Mouse (Mus musculus): ENCODE results near the gene Ldlrad3. TPM values are rescaled to one million over a fixed set of nuclear protein-coding genes. Genes with fewer than 3 reads are reported as not detected.

The Ldlrad3 gene
- total RNA-seq, 2 experiments from 2014 or later: 8.9 to 9.9 TPM

DNA sequence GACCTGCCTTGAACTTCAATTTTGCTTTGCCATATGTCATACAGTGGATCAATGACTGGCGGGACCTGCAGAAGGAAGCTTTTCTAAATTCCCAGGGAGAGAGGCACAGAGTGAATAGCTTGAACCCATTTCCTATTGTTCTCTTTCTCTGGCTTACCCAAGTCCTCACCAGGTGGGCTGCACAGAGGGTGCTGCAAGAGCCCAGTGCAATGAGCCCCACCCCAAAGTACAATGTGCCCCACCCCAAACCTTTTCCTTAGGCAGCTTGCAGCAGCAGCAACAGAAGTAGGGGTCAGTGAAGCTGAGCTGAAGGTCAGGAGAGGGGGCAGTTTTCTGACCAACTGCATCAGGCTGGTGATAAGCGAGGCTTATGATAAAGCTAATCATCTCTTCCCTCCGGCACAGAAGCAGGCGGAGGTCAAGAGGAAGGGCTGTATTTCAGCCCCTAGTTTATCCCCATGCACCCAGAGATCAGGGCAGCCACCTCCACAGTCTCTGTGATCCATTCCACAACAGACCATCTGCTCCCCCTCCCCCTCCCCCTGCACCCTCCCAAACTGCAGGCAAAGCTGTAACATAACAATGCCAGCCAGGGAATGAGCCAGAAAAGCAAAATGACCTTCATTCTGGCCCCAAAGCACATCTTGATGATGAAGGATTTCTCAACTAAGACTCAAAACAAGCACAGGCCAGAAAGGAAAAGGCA lies 64.6 kb downstream of the Ldlrad3 start:
- DNase-seq (ENCODE audit: low spot score in 2 of 2): no peak
- intact Hi-C loops (cut with DNase I): no loop called here

DNA sequence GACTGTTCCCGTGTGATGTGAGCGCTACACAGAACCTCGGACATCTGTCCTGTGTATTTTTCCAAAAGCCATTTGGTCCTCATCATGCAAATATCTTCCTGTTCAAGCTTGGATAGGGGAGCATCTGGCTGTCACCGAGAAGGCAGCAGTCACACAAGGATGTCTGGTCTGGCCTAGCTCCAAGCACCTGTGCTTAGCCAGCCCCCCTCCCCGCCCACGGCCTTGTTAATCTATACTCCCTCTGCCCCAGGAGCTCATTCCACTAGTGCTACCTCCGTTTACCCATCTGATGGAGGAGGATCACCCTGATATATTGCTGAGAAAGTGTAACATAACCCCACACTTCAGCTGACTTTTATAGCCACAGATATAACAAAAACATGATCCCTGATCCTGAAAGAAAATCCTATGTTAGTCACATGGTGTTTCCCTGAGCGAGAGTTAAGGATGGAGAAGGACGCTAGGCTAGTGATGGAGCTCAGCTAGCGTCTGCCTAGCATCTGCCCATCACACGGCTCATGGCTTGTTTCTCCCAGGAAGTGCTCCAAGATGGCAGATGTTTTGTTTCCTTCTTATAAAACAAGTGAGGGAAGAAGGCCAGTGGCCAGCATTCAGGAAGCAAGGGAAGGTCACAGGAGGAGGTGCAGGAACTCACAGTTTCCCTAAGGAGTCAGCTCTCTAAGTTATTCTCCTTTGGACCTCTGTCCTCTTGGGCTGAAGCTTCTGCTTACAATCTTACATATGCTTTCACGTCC lies 66.3 kb downstream of the Ldlrad3 start:
- intact Hi-C loops (cut with DNase I): no loop called here
- DNase-seq (ENCODE audit: low spot score in 2 of 2): no peak

DNA sequence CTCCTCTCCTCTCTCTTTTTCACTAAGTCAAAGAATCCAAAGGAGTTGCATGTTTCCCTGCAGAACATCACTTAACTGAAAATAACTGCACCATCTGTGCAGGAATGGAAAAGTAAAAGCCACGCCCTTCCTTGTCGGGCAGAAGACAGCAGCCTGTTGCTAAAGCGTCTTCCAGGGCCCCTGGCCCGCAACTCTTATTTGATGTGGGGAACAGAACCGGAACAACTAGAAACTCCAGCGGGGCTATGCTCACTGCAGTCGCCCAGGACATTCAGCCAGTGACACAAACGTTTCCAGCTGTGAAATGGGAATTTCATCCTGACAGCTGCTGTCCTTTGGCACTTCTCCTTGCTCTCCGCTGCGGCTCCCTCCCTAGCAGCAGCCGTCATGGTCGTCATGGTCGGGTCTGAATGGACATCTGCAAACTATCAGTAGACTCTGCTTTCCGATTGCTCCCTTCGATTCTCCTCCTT lies 67.2 kb downstream of the Ldlrad3 start:
- DNase-seq (ENCODE audit: low spot score in 2 of 2): peak; percentile 50 to 56
- intact Hi-C loops (cut with DNase I): no loop called here

- intact Hi-C loops (cut with DNase I): no loop called here
- no peak for DNase-seq (ENCODE audit: low spot score in 2 of 2)
Measured at GRCm38 (mm10) chr2:102117402-102117760, 68.8 kb downstream of the Ldlrad3 start.

DNA sequence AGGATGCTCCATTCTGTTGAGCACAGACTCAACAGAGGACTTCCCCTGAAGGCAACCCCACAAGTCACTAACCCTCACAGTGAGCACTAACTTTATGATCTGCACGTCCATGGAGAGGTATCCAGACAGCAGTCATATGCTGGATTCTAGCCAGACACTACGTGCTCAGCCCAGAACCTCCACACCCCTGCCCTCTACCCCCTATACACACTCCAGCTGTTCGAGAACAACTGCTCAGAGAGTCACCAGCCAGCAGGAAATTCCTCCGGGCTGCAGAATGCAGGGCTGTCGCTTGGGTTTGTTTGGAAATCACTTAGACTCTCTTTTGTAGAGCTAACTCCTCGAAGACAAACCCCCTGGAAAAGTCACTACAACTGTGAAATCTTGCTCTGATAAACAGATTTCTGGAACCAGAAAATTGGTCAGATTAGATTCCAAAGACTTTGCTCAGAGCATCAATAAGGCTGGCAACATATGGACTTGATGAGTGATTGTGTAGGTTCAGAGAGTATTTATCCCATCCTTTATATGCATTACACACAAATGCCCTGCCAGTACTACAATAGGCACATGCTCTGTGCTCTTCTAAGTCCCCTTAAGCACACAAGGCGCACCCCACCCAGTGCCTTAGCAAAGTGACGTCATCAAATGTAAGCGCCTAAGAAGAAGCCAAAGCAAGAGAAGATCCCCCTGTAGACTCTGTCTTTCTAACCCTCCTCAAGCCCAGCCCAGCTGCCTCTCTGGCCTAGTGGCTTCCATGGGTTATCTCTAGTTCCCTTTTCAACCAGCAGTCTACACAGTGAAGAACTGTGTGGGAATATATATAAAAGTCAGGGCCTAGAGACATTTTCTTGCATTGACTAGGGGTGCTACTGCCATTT lies 69.4 kb downstream of the Ldlrad3 start:
- no peak for DNase-seq (ENCODE audit: low spot score in 2 of 2)
- intact Hi-C loops (cut with DNase I): no loop called here

GRCm38 (mm10) chr2:102113801-102114200 lies 72.4 kb downstream of the Ldlrad3 start:
- DNase-seq (ENCODE audit: low spot score in 2 of 2): no peak
- intact Hi-C loops (cut with DNase I): no loop called here

DNA sequence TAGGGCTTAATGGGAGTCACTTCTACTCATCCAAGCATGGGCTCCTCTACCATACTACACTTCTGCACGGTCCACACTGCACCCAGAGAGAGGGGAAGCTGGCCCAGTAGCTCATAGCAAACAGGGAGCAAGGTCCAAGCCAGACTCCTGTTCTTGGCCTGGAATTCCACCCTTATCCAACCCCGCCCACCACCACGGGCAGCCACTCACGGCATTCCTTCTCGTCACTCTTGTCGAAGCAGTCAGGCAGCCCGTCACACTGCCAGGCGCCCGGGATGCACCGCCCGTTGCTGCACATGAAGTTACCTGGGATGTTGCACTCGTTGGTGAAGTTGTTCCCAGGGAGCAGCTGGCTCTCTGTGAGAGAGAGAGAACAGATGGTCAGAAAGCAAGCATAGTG lies 72.9 kb downstream of the Ldlrad3 start:
- DNase-seq (ENCODE audit: low spot score in 2 of 2): no peak

DNA sequence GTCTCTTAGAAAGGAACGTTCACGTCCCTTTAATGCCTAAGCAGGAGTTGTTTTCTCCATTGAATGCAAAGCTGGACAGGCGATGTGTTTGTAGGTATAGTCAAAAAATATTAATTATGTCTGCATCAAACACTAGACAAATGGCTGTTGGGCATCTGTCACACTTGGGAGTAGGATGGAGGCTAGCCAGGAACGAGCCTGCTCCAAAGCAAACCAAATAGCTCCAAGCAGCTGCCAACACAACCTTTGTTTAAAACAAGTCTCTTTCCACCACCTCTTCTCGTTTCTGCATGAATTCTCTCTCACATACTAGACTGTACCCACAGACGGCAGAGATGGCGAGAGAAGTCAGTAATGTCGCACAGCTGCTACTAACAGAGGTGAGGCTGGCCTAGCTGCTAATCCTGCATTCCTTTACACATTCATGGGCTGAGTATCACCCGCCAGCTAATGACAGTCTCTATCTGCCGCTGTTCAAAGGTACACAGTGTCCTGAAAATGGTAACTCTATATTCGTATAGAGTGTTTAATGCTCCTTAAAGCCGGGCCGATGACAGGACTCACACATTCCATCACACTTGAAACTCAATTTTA lies 74.2 kb downstream of the Ldlrad3 start:
- no peak for DNase-seq (ENCODE audit: low spot score in 2 of 2)

More for the DNA sequence above, 72.9 kb downstream of the Ldlrad3 start:
- intact Hi-C loops (cut with DNase I): no loop called here

DNA sequence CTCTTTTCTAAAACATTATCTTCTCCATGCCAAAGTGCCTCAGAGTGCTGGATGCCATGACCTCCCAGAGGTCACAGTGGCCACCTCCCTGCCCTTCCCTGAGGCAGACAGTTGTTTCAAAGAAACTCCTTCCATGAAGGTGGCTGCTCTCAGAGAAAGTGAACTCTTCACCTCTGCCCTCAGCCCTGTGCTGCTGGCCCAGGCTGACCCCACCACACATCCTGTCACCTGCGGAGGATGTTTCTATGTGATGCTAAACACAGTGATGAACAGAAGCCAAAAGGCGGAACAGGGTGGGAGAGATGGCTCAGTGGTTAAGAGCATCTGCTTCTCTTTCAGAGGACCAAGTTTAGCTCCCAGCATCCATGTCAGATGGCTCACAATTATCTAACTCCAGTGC lies 75.9 kb downstream of the Ldlrad3 start:
- DNase-seq (ENCODE audit: low spot score in 2 of 2): no peak
- intact Hi-C loops (cut with DNase I): no loop called here

More for the DNA sequence above, 74.2 kb downstream of the Ldlrad3 start:
- intact Hi-C loops (cut with DNase I): no loop called here

DNA sequence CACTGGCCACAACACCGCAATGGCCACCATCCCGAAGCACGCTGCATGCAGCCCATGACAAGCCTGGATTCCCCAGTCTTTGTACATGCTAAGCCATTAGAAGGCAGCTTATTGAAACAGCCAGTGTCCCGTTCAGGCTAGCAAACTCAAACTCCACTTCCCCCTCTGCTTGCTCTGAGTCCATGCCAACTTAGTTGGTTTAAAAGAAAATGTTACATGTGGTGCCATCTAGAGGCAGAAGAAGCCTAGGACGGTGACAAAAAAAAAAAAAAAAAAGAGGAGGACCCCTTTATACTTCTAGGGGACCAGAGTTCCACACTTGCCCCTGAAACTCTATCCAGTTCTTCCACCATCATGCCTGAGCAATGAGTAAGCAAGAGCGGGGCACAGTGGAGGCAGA lies 78.9 kb downstream of the Ldlrad3 start:
- DNase-seq (ENCODE audit: low spot score in 2 of 2): no peak
- intact Hi-C loops (cut with DNase I): loop anchor here (2.0 kb wide), 2 partner anchors 76 to 200 kb away; no protein-coding TSS in a partner anchor

GRCm38 (mm10) chr2:102106728-102107127 lies 79.5 kb downstream of the Ldlrad3 start:
- intact Hi-C loops (cut with DNase I): loop anchor here (2.0 kb wide), 2 partner anchors 76 to 200 kb away; no protein-coding TSS in a partner anchor
- no peak for DNase-seq (ENCODE audit: low spot score in 2 of 2)

GRCm38 (mm10) chr2:102105454-102105853 lies 80.7 kb downstream of the Ldlrad3 start:
- DNase-seq (ENCODE audit: low spot score in 2 of 2): no peak

DNA sequence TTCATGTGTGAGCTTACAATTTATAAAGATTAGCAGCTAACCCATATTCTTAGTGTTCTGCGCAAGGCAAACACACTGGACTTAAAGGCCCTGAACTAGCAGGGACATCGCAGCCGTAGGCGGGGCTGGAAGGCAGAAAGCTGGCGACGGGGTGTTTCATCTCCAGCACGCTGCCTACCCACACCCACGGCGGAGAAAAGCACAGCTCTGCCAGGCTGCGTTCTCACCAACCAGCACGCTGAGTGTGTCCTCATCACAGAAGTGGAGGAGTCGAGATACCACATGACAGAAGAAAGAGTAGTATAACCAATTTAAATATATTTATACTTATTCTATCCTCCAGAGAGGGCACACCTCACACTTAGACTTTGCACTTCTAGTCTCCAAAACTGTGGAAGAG lies 82.2 kb downstream of the Ldlrad3 start:
- intact Hi-C loops (cut with DNase I): no loop called here
- DNase-seq (ENCODE audit: low spot score in 2 of 2): peak; percentile 67 to 79

More at GRCm38 (mm10) chr2:102105454-102105853, 80.7 kb downstream of the Ldlrad3 start:
- intact Hi-C loops (cut with DNase I): no loop called here

- intact Hi-C loops (cut with DNase I): no loop called here
- DNase-seq (ENCODE audit: low spot score in 2 of 2): no peak
Measured at GRCm38 (mm10) chr2:102100490-102100889, 85.7 kb downstream of the Ldlrad3 start.

GRCm38 (mm10) chr2:102099702-102100450 lies 86.3 kb downstream of the Ldlrad3 start:
- intact Hi-C loops (cut with DNase I): no loop called here
- no peak for DNase-seq (ENCODE audit: low spot score in 2 of 2)

DNA sequence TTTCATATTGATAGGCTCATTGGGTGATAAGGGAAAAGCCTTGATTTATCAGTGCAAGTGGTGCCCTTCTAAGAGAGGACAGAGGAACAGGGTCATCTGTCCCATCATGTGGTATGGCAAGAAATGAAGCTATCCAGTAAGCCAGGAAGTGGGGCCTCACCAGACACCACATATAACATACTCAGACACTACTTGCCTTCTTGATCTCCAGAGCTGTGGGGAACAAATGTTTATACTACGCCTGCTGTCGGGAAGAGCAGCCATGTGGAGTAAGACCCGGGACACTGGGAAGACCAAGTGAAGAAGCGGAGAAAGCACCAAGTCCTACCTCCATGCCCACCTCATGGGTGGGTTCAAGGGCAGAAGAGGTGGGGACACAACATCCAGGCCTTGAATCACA lies 86.9 kb downstream of the Ldlrad3 start:
- intact Hi-C loops (cut with DNase I): no loop called here

GRCm38 (mm10) chr2:102094773-102095172 lies 91.4 kb downstream of the Ldlrad3 start:
- no peak for DNase-seq (ENCODE audit: low spot score in 2 of 2)
- intact Hi-C loops (cut with DNase I): loop anchor here (5.0 kb wide), 2 partner anchors 93 to 198 kb away; partner anchors contain the start of gene Ldlrad3

More for the DNA sequence above, 86.9 kb downstream of the Ldlrad3 start:
- DNase-seq (ENCODE audit: low spot score in 2 of 2): no peak

- intact Hi-C loops (cut with DNase I): loop anchor here (5.0 kb wide), 2 partner anchors 93 to 198 kb away; partner anchors contain the start of gene Ldlrad3
- no peak for DNase-seq (ENCODE audit: low spot score in 2 of 2)
Measured at GRCm38 (mm10) chr2:102094281-102094680, 91.9 kb downstream of the Ldlrad3 start.

DNA sequence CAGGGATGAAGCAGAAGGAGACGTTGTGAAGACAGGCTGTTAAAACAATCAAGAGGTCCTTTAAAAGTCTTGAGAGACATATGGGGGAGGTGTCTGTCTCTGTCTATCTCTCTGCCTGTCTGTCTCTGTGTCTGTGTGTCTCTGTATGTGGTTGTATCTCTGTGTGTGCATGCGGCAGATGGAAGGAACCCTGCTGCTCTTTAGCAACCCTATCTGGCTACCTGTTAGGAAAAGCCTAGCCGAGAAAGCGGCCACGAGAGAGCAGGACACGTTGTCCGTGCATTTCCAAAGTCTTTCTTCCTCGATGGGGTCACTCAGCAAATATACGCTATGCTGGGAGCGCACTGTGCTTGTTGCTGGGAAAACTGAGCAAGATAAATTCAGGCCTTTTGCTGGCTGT lies 93.6 kb downstream of the Ldlrad3 start:
- DNase-seq (ENCODE audit: low spot score in 2 of 2): no peak
- intact Hi-C loops (cut with DNase I): loop anchor here (5.0 kb wide), 2 partner anchors 95 to 200 kb away; partner anchors contain the start of gene Ldlrad3

Measured in left cerebral cortex, postnatal 36 days (tissue).